Mouse (Mus musculus) CD4-positive helper T cell, adult 2 months (primary cell): ENCODE data around the gene Hmgn5.

ENCODE experiments used
- DNase-seq: peaks from one replicate; pipeline ENCODE4 v3.0.0-alpha.2; 2012; ENCODE audit warnings: low read depth, missing footprints, low spot score

Hmgn5 gene

DNA sequence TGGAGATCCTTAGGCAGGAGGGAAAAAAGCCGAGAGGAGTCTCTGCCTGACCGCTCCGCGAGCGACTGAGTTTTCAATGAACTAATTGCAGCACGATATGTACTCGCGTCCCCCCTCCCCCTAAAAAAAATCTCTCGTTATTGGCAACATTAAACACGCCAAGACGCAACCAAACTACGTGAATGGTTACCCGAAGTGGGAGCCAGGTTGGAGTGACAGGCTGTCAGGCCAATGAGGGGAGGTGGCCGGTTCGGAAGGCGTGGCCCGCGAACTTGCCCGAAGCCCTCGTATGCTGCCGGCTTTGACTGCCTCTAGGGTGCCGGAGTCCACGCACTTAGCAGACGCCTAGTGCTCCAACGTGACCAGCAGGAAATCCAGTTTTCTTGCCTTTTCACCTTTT is at the start of gene Hmgn5:
TSS of gene Hmgn5 (minus strand) at position 122 of the 400 bp plus-strand sequence.
- peak; percentile 94 for DNase-seq

DNA sequence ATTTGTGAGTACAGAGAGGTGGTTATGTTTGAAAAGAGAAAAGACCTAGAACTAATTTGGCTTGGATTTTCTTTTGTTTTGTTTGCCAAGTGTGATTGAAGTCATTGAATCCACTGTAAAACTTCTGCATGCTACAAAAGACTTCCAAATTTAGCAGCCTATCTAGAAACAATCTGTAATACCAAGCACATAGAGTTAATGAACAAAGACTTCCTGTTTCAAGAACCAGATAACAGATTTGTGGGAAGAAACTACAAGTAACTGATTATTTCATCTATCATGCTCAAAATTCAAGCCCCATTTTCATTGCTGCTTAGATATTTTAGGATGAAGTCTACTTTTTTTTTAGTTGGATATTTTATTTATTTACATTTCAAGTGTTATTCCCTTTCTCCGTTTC is 34.6 kb upstream of the Hmgn5 start:
- no peak for DNase-seq

DNA sequence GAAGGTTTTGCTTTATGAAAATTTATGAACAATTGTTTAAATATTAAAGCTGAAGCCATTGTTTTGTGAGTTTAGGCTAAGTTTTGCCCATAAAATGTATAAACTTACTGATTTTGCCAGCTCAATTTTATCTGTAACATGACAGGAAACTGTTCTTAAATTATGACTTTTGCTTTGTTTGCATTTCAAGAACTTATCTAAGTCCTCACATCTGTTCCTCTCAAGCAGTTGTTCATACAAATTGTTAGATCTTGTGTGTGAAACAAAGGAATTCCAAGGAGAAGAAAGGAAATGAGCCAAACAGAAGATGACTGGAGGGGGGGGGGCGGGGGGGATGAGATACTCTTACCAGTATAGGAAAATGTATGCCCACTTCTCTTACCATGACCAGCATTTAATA is 13.0 kb upstream of the Hmgn5 start:
- DNase-seq = no peak

DNA sequence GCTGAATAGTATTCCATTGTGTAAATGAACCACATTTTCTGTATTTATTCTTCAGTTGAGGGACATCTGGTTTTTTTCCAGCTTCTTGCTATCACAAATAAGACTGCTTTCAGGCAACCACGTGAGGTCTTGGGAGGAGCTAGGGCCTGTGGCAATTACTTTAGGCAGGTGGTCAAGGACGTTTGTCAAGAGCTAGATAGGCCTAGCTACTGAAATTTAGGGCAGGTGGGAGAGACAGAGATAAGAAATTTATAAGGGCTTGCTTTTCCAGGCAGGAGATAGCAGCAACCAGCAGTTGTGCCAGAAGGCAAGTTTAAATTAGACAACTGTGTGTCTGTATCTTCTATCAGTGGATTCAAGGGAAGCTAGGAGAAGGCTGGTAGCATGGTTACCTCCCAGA is 7.7 kb upstream of the Hmgn5 start:
- DNase-seq = no peak

DNA sequence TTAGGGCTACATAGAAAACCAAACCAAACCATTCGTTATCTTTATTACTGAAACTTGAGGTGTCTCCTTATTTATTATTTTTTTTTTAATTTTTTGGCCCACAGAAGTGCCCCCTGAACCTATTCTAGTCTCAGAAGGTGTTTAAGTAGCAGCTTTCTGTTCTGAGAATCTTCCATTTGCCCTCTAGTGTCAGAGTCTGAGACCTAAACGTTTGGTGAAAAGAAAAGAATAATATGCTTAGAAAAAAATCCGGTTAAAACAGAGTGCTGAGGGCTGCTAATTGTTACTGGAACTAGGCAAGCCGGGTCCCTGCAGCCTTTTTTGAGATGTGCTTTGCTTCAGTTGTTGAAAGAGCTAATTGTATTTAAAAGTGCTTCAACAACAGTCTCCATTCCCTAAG is 962 bp upstream of the Hmgn5 start:
- peak; percentile 24 for DNase-seq

DNA sequence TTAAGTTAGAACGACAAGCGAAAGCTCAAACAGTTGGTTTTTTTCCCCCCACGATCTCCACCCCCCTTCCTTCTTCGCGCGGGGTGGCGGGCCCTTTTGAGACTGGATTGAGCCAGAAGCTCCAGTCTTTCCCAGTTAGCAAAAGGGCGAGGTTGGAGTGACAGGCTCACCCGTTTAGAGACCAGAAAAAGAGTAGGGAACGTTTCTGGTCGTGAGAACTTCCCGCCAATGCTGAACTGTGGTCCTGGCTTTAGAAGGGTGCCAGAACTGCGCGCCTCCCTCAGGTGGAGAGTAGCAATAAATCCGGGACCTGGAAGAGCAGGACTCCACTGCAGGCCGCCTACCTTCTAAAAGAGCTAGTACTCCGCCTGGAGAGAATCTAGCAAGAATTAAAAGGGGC is 482 bp upstream of the Hmgn5 start:
- peak; percentile 66 for DNase-seq

DNA sequence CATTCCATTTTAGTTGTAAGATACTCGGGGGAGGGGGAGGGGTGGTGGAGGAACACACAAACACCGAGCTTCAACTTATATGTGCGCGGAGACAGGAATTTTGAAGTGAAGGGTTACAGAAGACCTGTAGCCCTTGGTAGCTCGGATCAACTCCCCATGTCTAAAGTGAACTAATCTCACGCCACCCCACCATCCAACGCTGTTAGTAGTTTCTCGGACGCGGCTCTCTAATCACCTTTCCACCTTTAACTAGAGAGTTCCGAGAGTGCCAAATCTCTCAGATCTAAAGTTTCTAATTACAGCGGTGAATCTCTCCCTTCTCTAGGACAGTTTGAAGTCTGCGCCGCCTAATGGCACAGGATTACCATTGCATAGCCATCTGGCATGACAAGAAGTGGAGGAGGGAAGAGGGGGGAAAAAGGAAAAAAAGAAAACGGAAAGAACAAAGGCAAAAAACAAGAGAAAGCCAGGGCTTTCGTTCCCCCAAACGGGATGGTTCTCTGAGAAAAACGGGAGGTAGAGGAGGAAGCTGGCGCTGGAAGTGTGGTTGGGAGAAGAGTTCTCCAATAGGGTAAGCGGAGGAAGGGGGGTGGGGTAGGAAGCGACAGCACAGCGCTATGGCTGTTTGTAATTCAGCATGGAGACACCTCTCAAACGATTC is 703 bp downstream of the Hmgn5 start:
- peak; percentile 79 for DNase-seq

DNA sequence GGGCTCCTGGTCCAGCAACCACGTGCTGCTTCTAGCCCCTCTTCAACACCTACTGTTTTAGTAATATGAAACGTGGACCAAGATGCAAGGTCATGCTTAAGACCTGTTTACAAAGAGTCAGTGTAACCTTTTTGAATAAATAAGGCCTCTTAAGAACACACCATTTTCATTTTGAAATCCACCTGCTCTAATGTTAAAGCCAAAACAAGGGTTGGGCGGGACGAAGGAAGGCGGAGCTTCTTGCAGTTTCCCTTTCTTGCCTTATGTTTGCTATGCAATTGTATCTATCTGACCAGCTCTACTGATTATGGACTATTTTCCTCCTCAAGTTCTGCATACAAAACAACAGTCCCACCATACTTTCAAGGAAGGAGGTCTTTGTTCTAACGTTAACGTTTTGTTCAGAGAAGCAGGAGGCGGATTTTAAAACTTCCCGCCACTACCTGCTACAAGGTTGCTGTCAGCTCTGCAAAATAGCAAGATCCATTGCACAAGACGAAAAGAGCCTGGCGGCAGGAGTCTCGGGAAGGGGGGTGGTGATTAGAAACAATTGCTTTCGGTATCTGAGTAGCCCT is 1.5 kb downstream of the Hmgn5 start:
- peak; percentile 49 for DNase-seq

DNA sequence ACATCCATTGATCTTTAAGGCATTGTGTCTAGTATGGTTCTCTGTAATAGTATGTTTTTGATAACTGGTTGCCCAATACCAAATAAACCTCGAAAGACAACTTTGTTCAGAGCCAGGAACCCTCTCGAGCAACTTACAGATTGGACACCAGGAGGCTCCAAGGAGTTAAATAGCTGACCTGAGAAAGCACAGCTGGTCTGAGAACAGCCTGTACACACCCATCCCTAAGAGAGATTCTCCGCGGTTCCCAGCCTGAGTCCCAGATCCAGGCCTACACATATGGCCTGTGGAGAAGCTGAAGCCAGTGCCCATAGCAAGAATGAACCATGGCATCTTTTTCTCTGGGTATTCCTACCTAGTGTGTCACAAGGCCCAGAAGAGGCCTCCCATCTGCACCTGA is 11.9 kb downstream of the Hmgn5 start:
- no peak for DNase-seq
